Mouse (Mus musculus) cerebellum, adult 2 months (tissue): ENCODE measurements around the gene Tnip2.

ENCODE experiments used
- CTCF ChIP-seq: fragments of 200-500 bp; IDR thresholded peaks from 2 replicates; pipeline ENCODE4 v1.5.1; 2011; ENCODE audit warnings: low read depth, mild to moderate bottlenecking, control low read depth, low read length, moderate library complexity, borderline replicate concordance; ENCODE audit not compliant: insufficient read depth
- POLR2A ChIP-seq: fragments of 200-500 bp; IDR thresholded peaks from 2 replicates; pipeline ENCODE4 v1.6.1; 2011; ENCODE audit warnings: low read length, control low read depth, borderline replicate concordance; ENCODE audit not compliant: insufficient read depth

GRCm38 (mm10) chr5:34487320-34488090 lies 26.3 kb downstream of the Tnip2 start:
- TF ChIP-seq CTCF: no peak
- TF ChIP-seq POLR2A: no peak
